Comparison of ENCODE assay signal across 19 mouse cellular contexts in the genomic region with DNA sequence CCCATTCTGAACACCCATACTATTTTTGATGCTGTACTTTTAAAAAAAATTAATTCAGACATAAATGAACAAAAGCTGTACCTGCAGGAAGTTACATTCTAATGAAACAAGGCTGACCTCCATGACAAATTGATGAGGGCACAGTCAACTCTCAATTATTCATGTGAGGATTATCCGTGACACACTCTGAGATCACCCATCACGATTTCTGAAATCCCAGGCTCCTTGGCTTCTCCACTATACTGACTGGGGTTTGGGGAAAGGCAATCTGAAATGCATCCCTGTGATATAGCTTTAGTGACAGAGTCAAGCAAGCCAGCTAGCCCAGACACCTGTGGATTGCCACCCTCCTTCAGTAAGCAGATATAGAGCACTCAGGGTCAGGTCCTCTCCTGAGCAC.
"Had no signal": no experiment of that assay in that cellular context is flagged by ENCODE, and none has a peak within 500 bp of the region (broad histone marks: within the 10 kb centered on the region; RNA-seq: fewer than 3 reads in every experiment).

No protein-coding gene starts in this region.

- H3K36me3 ChIP-seq: liver, embryonic 15.5 days; lung, embryonic 15.5 days; midbrain, embryonic 13.5 days; neural tube, embryonic 12.5 days; stomach, embryonic 15.5 days had no signal

- H3K27ac ChIP-seq: liver, embryonic 15.5 days; lung, embryonic 15.5 days; macrophage; midbrain, embryonic 13.5 days; neural tube, embryonic 12.5 days; stomach, embryonic 15.5 days; stomach, postnatal 0 days had no signal

- DNase-seq: liver, postnatal 0 days; lung, adult 2 months; lung, postnatal 14 days; lung, postnatal 36 days; right cerebral cortex, postnatal 14 days; thymus, adult 2 months; thymus, postnatal 25 days; thymus, postnatal 4 days had no signal

- H3K27me3 ChIP-seq: liver, embryonic 15.5 days; lung, embryonic 15.5 days; megakaryocyte, embryonic 14.5 days; neural tube, embryonic 12.5 days; stomach, embryonic 15.5 days had no signal

- ATAC-seq: liver, postnatal 0 days; lung, postnatal 0 days; midbrain, embryonic 13.5 days; midbrain, embryonic 16.5 days had no signal

- H3K4me1 ChIP-seq: liver, embryonic 15.5 days; lung, embryonic 15.5 days; megakaryocyte, embryonic 14.5 days; neural tube, embryonic 12.5 days; stomach, embryonic 15.5 days had no signal

- H3K4me2 ChIP-seq: liver, embryonic 15.5 days; lung, embryonic 15.5 days; midbrain, embryonic 11.5 days; midbrain, embryonic 13.5 days; neural tube, embryonic 12.5 days; stomach, embryonic 15.5 days had no signal

- H3K9me3 ChIP-seq: liver, embryonic 15.5 days; lung, embryonic 15.5 days; megakaryocyte, embryonic 14.5 days; midbrain, embryonic 13.5 days; neural tube, embryonic 12.5 days; stomach, embryonic 15.5 days had no signal

- H3K9ac ChIP-seq: liver, embryonic 15.5 days; liver, postnatal 0 days; lung, embryonic 15.5 days; midbrain, embryonic 13.5 days; neural tube, embryonic 12.5 days; stomach, embryonic 15.5 days had no signal

- H3K4me3 ChIP-seq: liver, embryonic 15.5 days; lung, embryonic 15.5 days; megakaryocyte, embryonic 14.5 days; midbrain, embryonic 13.5 days; neural tube, embryonic 12.5 days; stomach, embryonic 15.5 days had no signal
